Mouse (Mus musculus): ENCODE measurements around the gene Rgs19.

GRCm38 (mm10) chr2:181727659-181728262, 34.0 kb upstream of the Rgs19 start:
- no peak for TF ChIP-seq CTCF (IDR thresholded peaks at IDR 0.05; ENCODE audit: control insufficient read depth, insufficient read depth, insufficient replicate concordance, low read depth, low read length)
- no peak for TF ChIP-seq POLR2A (IDR thresholded peaks at IDR 0.05; ENCODE audit: control insufficient read depth, low read depth, low read length)

Measured in testis, adult 2 months (tissue).